Mouse (Mus musculus) neural tube, embryonic 15.5 days (tissue): ENCODE results near the gene Pkd1l1. TPM values are rescaled to one million over a fixed set of nuclear protein-coding genes. Genes with fewer than 3 reads are reported as not detected.

ENCODE experiments used
- ATAC-seq: fragments of 200-750 bp; cut with Nextera tagmentation; 2 replicates; pipeline ENCODE4 v1.8.0; 2017; ENCODE audit warnings: mild to moderate bottlenecking, moderate TSS enrichment, moderate library complexity; ENCODE audit not compliant: low FRiP score
- H3K27ac ChIP-seq: fragments of 300-500 bp; sonication (generic); replicated peaks from 2 replicates; pipeline ENCODE4 v1.5.1; 2015; ENCODE audit warnings: mild to moderate bottlenecking, inconsistent platforms
- H3K27me3 ChIP-seq: fragments of 300-500 bp; sonication (generic); replicated peaks from 2 replicates; pipeline ENCODE4 v1.6.1; 2015; ENCODE audit warnings: inconsistent platforms
- H3K36me3 ChIP-seq: fragments of 300-500 bp; sonication (generic); 2 replicates; pipeline ENCODE4 v1.6.1; 2015; ENCODE audit warnings: inconsistent platforms
- H3K4me1 ChIP-seq: fragments of 300-500 bp; sonication (generic); 2 replicates; pipeline ENCODE4 v1.6.1; 2015; ENCODE audit warnings: inconsistent platforms
- H3K4me2 ChIP-seq: fragments of 300-500 bp; sonication (generic); 2 replicates; pipeline ENCODE4 v1.6.1; 2015; ENCODE audit warnings: inconsistent platforms, mild to moderate bottlenecking, moderate library complexity
- H3K4me3 ChIP-seq: fragments of 300-500 bp; sonication (generic); replicated peaks from 2 replicates; pipeline ENCODE4 v1.5.1; 2015; ENCODE audit warnings: mild to moderate bottlenecking, inconsistent platforms
- H3K9ac ChIP-seq: fragments of 300-500 bp; sonication (generic); replicated peaks from 2 replicates; pipeline ENCODE4 v1.6.1; 2015; ENCODE audit warnings: mild to moderate bottlenecking, inconsistent platforms
- H3K9me3 ChIP-seq: fragments of 300-500 bp; sonication (generic); replicated peaks from 2 replicates; pipeline ENCODE4 v1.6.1; 2016; ENCODE audit warnings: inconsistent platforms
- WGBS: fragments of 180-500 bp; shearing (Covaris S2); methylation state at CpG from one replicate; pipeline ENCODE4 v1.1.7; 2015; ENCODE audit warnings: mixed read lengths; 5-methylcytosine and 5-hydroxymethylcytosine counted together
- polyA plus RNA-seq: library from polyadenylated mRNA; unstranded; fragments of >200 nt; fragmentation: Nextera tagmentation; extraction: Ambion mirVana; gene quantifications from 2 replicates; pipeline ENCODE4 v1.2.1, GENCODE M21; 2015

Pkd1l1 gene
- polyA plus RNA-seq, 1 experiment from 2014 or later = 0.10 TPM

- H3K4me1 ChIP-seq = peaks cover 9% of the 10 kb centered on the region
- H3K9ac ChIP-seq = no peak overlapping the region
- no peak overlapping the region for H3K27ac ChIP-seq
- H3K9me3 ChIP-seq = no peaks in the 10 kb centered on the region
- no peaks in the 10 kb centered on the region for H3K27me3 ChIP-seq
- no peak overlapping the region for H3K4me2 ChIP-seq
- no peak for ATAC-seq
- no peaks in the 10 kb centered on the region for H3K36me3 ChIP-seq
- 88% methylated on average over 4 of the region's 4 CpGs for WGBS
- H3K4me3 ChIP-seq = no peak overlapping the region
Measured at GRCm38 (mm10) chr11:8978154-8978553, 5.1 kb upstream of the Pkd1l1 start.

- Histone ChIP-seq H3K9me3 (no peaks in the 10 kb centered on the region), H3K4me3 (no peak overlapping the region), H3K36me3 (no peaks in the 10 kb centered on the region), H3K9ac (no peak overlapping the region), H3K27me3 (no peaks in the 10 kb centered on the region), H3K27ac (no peak overlapping the region), H3K4me1 (peaks cover 9% of the 10 kb centered on the region), H3K4me2 (no peak overlapping the region)
- 85% methylated on average over 6 of the region's 6 CpGs for WGBS
- no peak for ATAC-seq
Measured at GRCm38 (mm10) chr11:8972093-8972492, 973 bp downstream of the Pkd1l1 start.

GRCm38 (mm10) chr11:8970509-8970908, 2.6 kb downstream of the Pkd1l1 start:
- no peak overlapping the region for H3K4me2 ChIP-seq
- no peak overlapping the region for H3K4me3 ChIP-seq
- H3K4me1 ChIP-seq = no peaks in the 10 kb centered on the region
- no peaks in the 10 kb centered on the region for H3K27me3 ChIP-seq
- H3K27ac ChIP-seq = no peak overlapping the region
- WGBS = 82% methylated on average over 9 of the region's 9 CpGs
- no peak for ATAC-seq
- H3K36me3 ChIP-seq = no peaks in the 10 kb centered on the region
- no peak overlapping the region for H3K9ac ChIP-seq
- no peaks in the 10 kb centered on the region for H3K9me3 ChIP-seq

- H3K27ac ChIP-seq = no peak overlapping the region
Measured at GRCm38 (mm10) chr11:8968094-8968493, 5.0 kb downstream of the Pkd1l1 start.

GRCm38 (mm10) chr11:8958572-8958971, 14.5 kb downstream of the Pkd1l1 start:
- Histone ChIP-seq H3K9me3 (no peaks in the 10 kb centered on the region), H3K4me2 (no peak overlapping the region), H3K27me3 (no peaks in the 10 kb centered on the region), H3K4me3 (no peak overlapping the region), H3K9ac (no peak overlapping the region), H3K27ac (no peak overlapping the region), H3K4me1 (0 out of 2 replicates have a peak, but pooled peaks cover 3% of the 10 kb centered on the region), H3K36me3 (no peaks in the 10 kb centered on the region)
- no peak for ATAC-seq
- 62% methylated on average over 10 of the region's 10 CpGs for WGBS

More at GRCm38 (mm10) chr11:8968094-8968493, 5.0 kb downstream of the Pkd1l1 start:
- H3K27me3 ChIP-seq = no peaks in the 10 kb centered on the region
- no peak for ATAC-seq
- 94% methylated on average over 7 of the region's 7 CpGs for WGBS
- H3K9me3 ChIP-seq = no peaks in the 10 kb centered on the region
- H3K9ac ChIP-seq = no peak overlapping the region
- H3K36me3 ChIP-seq = no peaks in the 10 kb centered on the region
- no peak overlapping the region for H3K4me3 ChIP-seq
- H3K4me2 ChIP-seq = no peak overlapping the region
- no peaks in the 10 kb centered on the region for H3K4me1 ChIP-seq

GRCm38 (mm10) chr11:8958108-8958507, 15.0 kb downstream of the Pkd1l1 start:
- no peak for ATAC-seq
- Histone ChIP-seq H3K9me3 (no peaks in the 10 kb centered on the region), H3K4me1 (0 out of 2 replicates have a peak, but pooled peaks cover 3% of the 10 kb centered on the region), H3K27ac (no peak overlapping the region; the same call in 1 of the 2 replicates), H3K4me2 (no peak overlapping the region), H3K36me3 (no peaks in the 10 kb centered on the region), H3K27me3 (no peaks in the 10 kb centered on the region), H3K4me3 (no peak overlapping the region), H3K9ac (no peak overlapping the region)
- 72% methylated on average over 4 of the region's 4 CpGs for WGBS

GRCm38 (mm10) chr11:8957023-8957422, 16.0 kb downstream of the Pkd1l1 start:
- no peak overlapping the region for H3K27ac ChIP-seq
- H3K4me3 ChIP-seq = no peak overlapping the region
- no peak overlapping the region for H3K4me2 ChIP-seq
- H3K36me3 ChIP-seq = no peaks in the 10 kb centered on the region
- H3K4me1 ChIP-seq = 0 out of 2 replicates have a peak, but pooled peaks cover 3% of the 10 kb centered on the region
- H3K27me3 ChIP-seq = no peaks in the 10 kb centered on the region
- ATAC-seq = no peak
- 76% methylated on average over 6 of the region's 6 CpGs for whole genome bisulfite sequencing
- no peak overlapping the region for H3K9ac ChIP-seq
- no peaks in the 10 kb centered on the region for H3K9me3 ChIP-seq

GRCm38 (mm10) chr11:8955678-8956077, 17.4 kb downstream of the Pkd1l1 start:
- Histone ChIP-seq H3K27ac (no peak overlapping the region), H3K4me3 (no peak overlapping the region), H3K9me3 (no peaks in the 10 kb centered on the region), H3K27me3 (no peaks in the 10 kb centered on the region), H3K4me2 (no peak overlapping the region), H3K4me1 (0 out of 2 replicates have a peak, but pooled peaks cover 3% of the 10 kb centered on the region), H3K36me3 (no peaks in the 10 kb centered on the region), H3K9ac (no peak overlapping the region)
- 13% methylated on average over 1 of the region's 1 CpGs for WGBS
- peak; percentile 54; the same call in 1 of the 2 replicates for ATAC-seq

- Histone ChIP-seq H3K27me3 (no peaks in the 10 kb centered on the region), H3K9ac (no peak overlapping the region), H3K9me3 (no peaks in the 10 kb centered on the region), H3K4me2 (no peak overlapping the region), H3K4me3 (no peak overlapping the region), H3K27ac (no peak overlapping the region; the same call in 1 of the 2 replicates), H3K4me1 (no peaks in the 10 kb centered on the region; the same call in 1 of the 2 replicates), H3K36me3 (no peaks in the 10 kb centered on the region)
- WGBS = 56% methylated on average over 6 of the region's 6 CpGs
- no peak for ATAC-seq
Measured at GRCm38 (mm10) chr11:8949765-8950430, 23.2 kb downstream of the Pkd1l1 start.

- WGBS = 67% methylated on average over 3 of the region's 3 CpGs
Measured at GRCm38 (mm10) chr11:8948871-8949270, 24.2 kb downstream of the Pkd1l1 start.

GRCm38 (mm10) chr11:8944114-8944513, 29.0 kb downstream of the Pkd1l1 start:
- H3K27me3 ChIP-seq = no peaks in the 10 kb centered on the region
- no peaks in the 10 kb centered on the region for H3K4me1 ChIP-seq
- no peak overlapping the region for H3K27ac ChIP-seq
- no peak overlapping the region for H3K4me2 ChIP-seq
- H3K9ac ChIP-seq = no peak overlapping the region
- no peaks in the 10 kb centered on the region for H3K36me3 ChIP-seq
- 87% methylated on average over 4 of the region's 4 CpGs for WGBS
- no peak overlapping the region for H3K4me3 ChIP-seq
- H3K9me3 ChIP-seq = no peaks in the 10 kb centered on the region
- no peak for ATAC-seq

More at GRCm38 (mm10) chr11:8948871-8949270, 24.2 kb downstream of the Pkd1l1 start:
- Histone ChIP-seq H3K9ac (no peak overlapping the region), H3K4me2 (no peak overlapping the region), H3K27ac (no peak overlapping the region), H3K4me3 (no peak overlapping the region), H3K27me3 (no peaks in the 10 kb centered on the region), H3K9me3 (no peaks in the 10 kb centered on the region), H3K4me1 (no peaks in the 10 kb centered on the region; the same call in 1 of the 2 replicates), H3K36me3 (no peaks in the 10 kb centered on the region)
- ATAC-seq = no peak

GRCm38 (mm10) chr11:8942446-8942845, 30.6 kb downstream of the Pkd1l1 start:
- WGBS = 62% methylated on average over 2 of the region's 2 CpGs
- no peaks in the 10 kb centered on the region for H3K27me3 ChIP-seq
- H3K9me3 ChIP-seq = no peaks in the 10 kb centered on the region
- H3K36me3 ChIP-seq = no peaks in the 10 kb centered on the region
- H3K27ac ChIP-seq = no peak overlapping the region
- H3K9ac ChIP-seq = no peak overlapping the region
- no peak for ATAC-seq
- no peaks in the 10 kb centered on the region for H3K4me1 ChIP-seq
- no peak overlapping the region for H3K4me3 ChIP-seq
- H3K4me2 ChIP-seq = no peak overlapping the region
